ENCODE assay signal across 15 mouse cellular contexts in the genomic region with DNA sequence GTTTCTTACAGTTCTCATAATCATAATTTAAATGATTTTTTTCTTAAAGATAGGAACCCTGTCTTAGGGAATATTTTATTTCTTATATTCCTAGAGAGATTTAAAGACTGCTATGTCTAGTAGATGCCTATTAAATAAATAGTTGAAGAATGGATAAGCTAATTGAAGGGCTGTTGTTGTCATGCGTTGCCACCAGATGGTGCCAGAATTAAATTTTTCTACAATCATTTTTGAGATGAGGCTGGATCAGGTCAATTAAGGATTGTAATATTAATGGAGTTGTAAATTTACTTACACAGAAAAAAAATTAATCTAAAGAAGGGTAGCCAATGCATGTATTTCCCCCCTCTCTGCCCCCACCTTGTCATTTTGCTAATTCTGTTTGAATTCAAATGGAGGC. TPM values are rescaled to one million over a fixed set of nuclear protein-coding genes. Genes with fewer than 3 reads are reported as not detected.
DNase-seq lines count a peak whose midpoint lies in the region; ATAC-seq and TF ChIP-seq lines count a peak whose summit lies in the region.
"Had no signal": no experiment of that assay in that cellular context is flagged by ENCODE, and none has a peak within 500 bp of the region (broad histone marks: within the 10 kb centered on the region; RNA-seq: fewer than 3 reads in every experiment).

No protein-coding gene starts in this region.

- H3K27ac ChIP-seq in intestine, postnatal 0 days (ENCODE audit: low read depth, low read length), result no peak overlapping the region
- no peak overlapping the region for H3K27ac ChIP-seq in intestine, embryonic 16.5 days (ENCODE audit: low read length)
- H3K27ac ChIP-seq: embryonic facial prominence, embryonic 12.5 days; liver, embryonic 14.5 days had no signal

- H3K36me3 ChIP-seq in intestine, postnatal 0 days (ENCODE audit: control insufficient read depth, insufficient read depth), result no peaks in the 10 kb centered on the region
- no peaks in the 10 kb centered on the region for H3K36me3 ChIP-seq in intestine, embryonic 16.5 days (ENCODE audit: control insufficient read depth, insufficient read depth, low read length)
- H3K36me3 ChIP-seq in splenic B cell, adult 2 months (ENCODE audit: control insufficient read depth, insufficient read depth, low read length, poor library complexity, severe bottlenecking), result no peaks in the 10 kb centered on the region
- H3K36me3 ChIP-seq: heart, embryonic 12.5 days had no signal

- H3K27me3 ChIP-seq in intestine, postnatal 0 days (replicated peaks; ENCODE audit: control insufficient read depth, insufficient read depth, low read length), result no peaks in the 10 kb centered on the region
- H3K27me3 ChIP-seq in intestine, embryonic 16.5 days (replicated peaks; ENCODE audit: control insufficient read depth, insufficient read depth, low read length), result no peaks in the 10 kb centered on the region
- no peaks in the 10 kb centered on the region for H3K27me3 ChIP-seq in splenic B cell, adult 2 months (ENCODE audit: control insufficient read depth, insufficient read depth, low read length, poor library complexity, severe bottlenecking)
- H3K27me3 ChIP-seq: embryonic facial prominence, embryonic 12.5 days; heart, embryonic 12.5 days; megakaryocyte, embryonic 14.5 days had no signal

- H3K4me1 ChIP-seq in intestine, postnatal 0 days (replicated peaks; ENCODE audit: control insufficient read depth, insufficient read depth, low read length), result no peaks in the 10 kb centered on the region
- 0 out of 2 replicates have a peak, but pooled peaks cover 2% of the 10 kb centered on the region for H3K4me1 ChIP-seq in intestine, embryonic 16.5 days (ENCODE audit: control insufficient read depth, insufficient read depth, low read length)
- no peaks in the 10 kb centered on the region for H3K4me1 ChIP-seq in lung, adult 2 months (ENCODE audit: control insufficient read depth, insufficient read depth, low read length)
- H3K4me1 ChIP-seq: embryonic facial prominence, embryonic 12.5 days; heart, embryonic 12.5 days; megakaryocyte, embryonic 14.5 days had no signal

- H3K4me2 ChIP-seq in intestine, postnatal 0 days (replicated peaks; ENCODE audit: low read depth), result no peak overlapping the region
- no peak overlapping the region for H3K4me2 ChIP-seq in intestine, embryonic 16.5 days (ENCODE audit: low read depth, low read length)
- H3K4me2 ChIP-seq: embryonic facial prominence, embryonic 12.5 days; heart, embryonic 12.5 days had no signal

- H3K9ac ChIP-seq in intestine, postnatal 0 days (ENCODE audit: low read depth, low read length), result no peak overlapping the region
- no peak overlapping the region for H3K9ac ChIP-seq in intestine, embryonic 16.5 days (ENCODE audit: low read depth, low read length)
- H3K9ac ChIP-seq: embryonic facial prominence, embryonic 12.5 days; heart, embryonic 12.5 days; liver, embryonic 14.5 days had no signal

- TF ChIP-seq POLR2A in lung, adult 2 months (IDR thresholded peaks at IDR 0.05; ENCODE audit: borderline replicate concordance, extremely low read depth, low read depth, low read length), result no peak

- peak; percentile 17 for DNase-seq in CD4-positive, CD25-positive, alpha-beta regulatory T cell, adult 2 months (ENCODE audit: low read depth, low spot score)
- DNase-seq in lung, postnatal 10 days, result peak; percentile 20
- DNase-seq in lung, adult 2 months, result no peak
- peak; percentile 25 for DNase-seq in splenic B cell, adult 2 months (ENCODE audit: low read depth, low spot score)
- no peak for DNase-seq in yolk sac, embryonic 10.5 days (ENCODE audit: low spot score)
- DNase-seq: cerebellum, adult 9-10 months; gastrocnemius, postnatal 10 days had no signal

- 40% methylated on average over 1 of the region's 1 CpGs for WGBS in intestine, postnatal 0 days
- 45% methylated on average over 1 of the region's 1 CpGs for WGBS in intestine, embryonic 16.5 days
- WGBS in lung, adult 2 months, result 46% methylated on average over 1 of the region's 1 CpGs

- H3K4me3 ChIP-seq in intestine, postnatal 0 days (ENCODE audit: low read depth, low read length), result no peak overlapping the region
- no peak overlapping the region for H3K4me3 ChIP-seq in intestine, embryonic 16.5 days (ENCODE audit: low read length)
- H3K4me3 ChIP-seq in lung, adult 2 months (replicated peaks; ENCODE audit: extremely low read depth, low read depth, low read length), result no peak overlapping the region
- H3K4me3 ChIP-seq: embryonic facial prominence, embryonic 12.5 days; heart, embryonic 12.5 days; megakaryocyte, embryonic 14.5 days; myocyte had no signal

- H3K9me3 ChIP-seq in intestine, postnatal 0 days (ENCODE audit: control insufficient read depth), result no peaks in the 10 kb centered on the region
- H3K9me3 ChIP-seq in intestine, embryonic 16.5 days (ENCODE audit: control insufficient read depth, low read length), result no peaks in the 10 kb centered on the region
- H3K9me3 ChIP-seq: embryonic facial prominence, embryonic 12.5 days; heart, embryonic 12.5 days; megakaryocyte, embryonic 14.5 days had no signal

- peak; percentile 61 for TF ChIP-seq CTCF in intestine, postnatal 0 days (IDR thresholded peaks at IDR 0.05; ENCODE audit: low read depth)
- no peak for TF ChIP-seq CTCF in lung, adult 2 months (IDR thresholded peaks at IDR 0.05; ENCODE audit: insufficient read depth, low read length)

- ATAC-seq in CD4-positive, CD25-positive, alpha-beta regulatory T cell, adult 4 months, result no peak
- ATAC-seq in intestine, postnatal 0 days, result no peak
- no peak for ATAC-seq in intestine, embryonic 16.5 days

RNA-seq across cellular contexts. Expression of gene Rad51b, which starts 8.0 kb away (rescaled TPM):
- polyA plus RNA-seq in CD4-positive, CD25-positive, alpha-beta regulatory T cell, adult 4 months (2017; shearing (Covaris generic)), result 1 to 10 TPM; 3.7 to 4.5 TPM
- 1.3 and 1.9 TPM in 2 replicates for polyA plus RNA-seq in intestine, postnatal 0 days (2015; fragmentation: Nextera tagmentation; extraction: Ambion mirVana)
- polyA plus RNA-seq in intestine, embryonic 16.5 days (2015; fragmentation: Nextera tagmentation; extraction: Ambion mirVana), result 6.2 and 6.8 TPM in 2 replicates
- 0.25 and 1.1 TPM in 2 replicates for polyA plus RNA-seq in lung, adult 2 months (2012; rRNA removed)

RNA-seq across cellular contexts. Expression of gene Zfyve26, which starts 9.0 kb away (rescaled TPM):
- 10 to 100 TPM; 23.1 to 37.7 TPM for polyA plus RNA-seq in CD4-positive, CD25-positive, alpha-beta regulatory T cell, adult 4 months (2017; shearing (Covaris generic))
- 7.9 and 10.1 TPM in 2 replicates for polyA plus RNA-seq in intestine, postnatal 0 days (2015; fragmentation: Nextera tagmentation; extraction: Ambion mirVana)
- 12.3 and 12.5 TPM in 2 replicates for polyA plus RNA-seq in intestine, embryonic 16.5 days (2015; fragmentation: Nextera tagmentation; extraction: Ambion mirVana)
- polyA plus RNA-seq in lung, adult 2 months (2012; rRNA removed), result 20.1 and 21.7 TPM in 2 replicates

Comparison
In these comparisons a context has a peak if more than half of its experiments do, and no peak if none do; other contexts are left out.
1. DNase-seq: peak in CD4-positive, CD25-positive, alpha-beta regulatory T cell, adult 2 months (single experiment), lung, postnatal 10 days (single experiment) and splenic B cell, adult 2 months (single experiment); none in lung, adult 2 months (single experiment) and yolk sac, embryonic 10.5 days (single experiment).